Mouse (Mus musculus) lung, embryonic 15.5 days (tissue): ENCODE results near the gene Clcn6. TPM values are rescaled to one million over a fixed set of nuclear protein-coding genes. Genes with fewer than 3 reads are reported as not detected.

Experiments used
- ATAC-seq: fragments of 200-750 bp; cut with Nextera tagmentation; 2 replicates; pipeline ENCODE4 v1.8.0; 2017; ENCODE audit warnings: moderate number of reproducible peaks, borderline replicate concordance; ENCODE audit not compliant: low FRiP score, low TSS enrichment; ENCODE audit errors: extremely low read depth
- H3K27ac ChIP-seq: fragments of 300-500 bp; sonication (generic); 2 replicates; pipeline ENCODE4 v1.5.1; 2015; ENCODE audit warnings: moderate library complexity, mild to moderate bottlenecking, inconsistent platforms
- H3K27me3 ChIP-seq: fragments of 300-500 bp; sonication (generic); 2 replicates; pipeline ENCODE4 v1.6.1; 2015; ENCODE audit warnings: inconsistent platforms
- H3K36me3 ChIP-seq: fragments of 300-500 bp; sonication (generic); 2 replicates; pipeline ENCODE4 v1.6.1; 2015; ENCODE audit warnings: inconsistent platforms
- H3K4me1 ChIP-seq: fragments of 300-500 bp; sonication (generic); 2 replicates; pipeline ENCODE4 v1.6.1; 2015; ENCODE audit warnings: inconsistent platforms
- H3K4me2 ChIP-seq: fragments of 300-500 bp; sonication (generic); 2 replicates; pipeline ENCODE4 v1.6.1; 2015; ENCODE audit warnings: inconsistent platforms, mild to moderate bottlenecking, moderate library complexity
- H3K4me3 ChIP-seq: fragments of 300-500 bp; sonication (generic); 2 replicates; pipeline ENCODE4 v1.5.1; 2015; ENCODE audit warnings: mild to moderate bottlenecking, inconsistent platforms
- H3K9ac ChIP-seq: fragments of 300-500 bp; sonication (generic); 2 replicates; pipeline ENCODE4 v1.6.1; 2015; ENCODE audit warnings: inconsistent platforms
- H3K9me3 ChIP-seq: fragments of 300-500 bp; sonication (generic); 2 replicates; pipeline ENCODE4 v1.6.1; 2016; ENCODE audit warnings: inconsistent platforms
- WGBS: fragments of 180-500 bp; shearing (Covaris S2); methylation state at CpG from one replicate; pipeline ENCODE4 v1.1.7; 2015; 5-methylcytosine and 5-hydroxymethylcytosine counted together
- polyA plus RNA-seq: library from polyadenylated mRNA; unstranded; fragments of >200 nt; fragmentation: Nextera tagmentation; extraction: Ambion mirVana; gene quantifications from 2 replicates; pipeline ENCODE4 v1.2.1, GENCODE M21; 2015

Gene Clcn6
- polyA plus RNA-seq, 1 experiment from 2014 or later = 5.0 TPM

GRCm38 (mm10) chr4:148033858-148034410 lies 4.7 kb downstream of the Clcn6 start:
- H3K4me3 ChIP-seq = no peak overlapping the region
- 84% methylated on average over 7 of the region's 7 CpGs for WGBS
- no peak for ATAC-seq

GRCm38 (mm10) chr4:148030506-148030905 lies 8.1 kb downstream of the Clcn6 start:
- peaks cover 27% of the 10 kb centered on the region for H3K36me3 ChIP-seq
- H3K27me3 ChIP-seq = no peaks in the 10 kb centered on the region
- no peaks in the 10 kb centered on the region for H3K9me3 ChIP-seq
- H3K27ac ChIP-seq = no peak overlapping the region
- H3K4me1 ChIP-seq = no peaks in the 10 kb centered on the region
- no peak overlapping the region for H3K4me3 ChIP-seq
- no peak for ATAC-seq
- WGBS = 85% methylated on average over 5 of the region's 5 CpGs
- no peak overlapping the region for H3K4me2 ChIP-seq
- no peak overlapping the region for H3K9ac ChIP-seq

More at GRCm38 (mm10) chr4:148033858-148034410, 4.7 kb downstream of the Clcn6 start:
- no peak overlapping the region for H3K9ac ChIP-seq
- H3K9me3 ChIP-seq = no peaks in the 10 kb centered on the region
- H3K27me3 ChIP-seq = no peaks in the 10 kb centered on the region
- H3K4me1 ChIP-seq = peaks cover 9% of the 10 kb centered on the region
- no peak overlapping the region for H3K27ac ChIP-seq
- H3K4me2 ChIP-seq = no peak overlapping the region
- H3K36me3 ChIP-seq = peaks cover 10% of the 10 kb centered on the region; the same call in 1 of the 2 replicates

GRCm38 (mm10) chr4:148029297-148029696 lies 9.3 kb downstream of the Clcn6 start:
- H3K9me3 ChIP-seq = no peaks in the 10 kb centered on the region
- WGBS = 94% methylated on average over 7 of the region's 7 CpGs
- H3K36me3 ChIP-seq = peaks cover 35% of the 10 kb centered on the region
- H3K4me2 ChIP-seq = no peak overlapping the region
- no peaks in the 10 kb centered on the region for H3K4me1 ChIP-seq
- H3K27me3 ChIP-seq = no peaks in the 10 kb centered on the region
- no peak overlapping the region for H3K9ac ChIP-seq
- no peak overlapping the region for H3K4me3 ChIP-seq
- no peak overlapping the region for H3K27ac ChIP-seq
- no peak for ATAC-seq

GRCm38 (mm10) chr4:148024003-148024402 lies 14.6 kb downstream of the Clcn6 start:
- 81% methylated on average over 3 of the region's 3 CpGs for WGBS
- H3K27me3 ChIP-seq = no peaks in the 10 kb centered on the region
- H3K9me3 ChIP-seq = no peaks in the 10 kb centered on the region
- H3K4me1 ChIP-seq = no peaks in the 10 kb centered on the region
- no peak overlapping the region for H3K4me3 ChIP-seq
- no peak overlapping the region for H3K27ac ChIP-seq
- no peak for ATAC-seq
- H3K36me3 ChIP-seq = peaks cover 72% of the 10 kb centered on the region
- H3K9ac ChIP-seq = no peak overlapping the region
- H3K4me2 ChIP-seq = no peak overlapping the region

- Histone ChIP-seq H3K9me3 (no peaks in the 10 kb centered on the region), H3K27ac (no peak overlapping the region), H3K4me1 (no peaks in the 10 kb centered on the region), H3K9ac (no peak overlapping the region), H3K27me3 (no peaks in the 10 kb centered on the region), H3K4me3 (no peak overlapping the region), H3K36me3 (peaks cover 83% of the 10 kb centered on the region), H3K4me2 (no peak overlapping the region)
- ATAC-seq = no peak
- WGBS = 80% methylated on average over 2 of the region's 2 CpGs
These were observed 20.2 kb downstream of the Clcn6 start for GRCm38 (mm10) chr4:148018410-148018809.

GRCm38 (mm10) chr4:148016981-148017380 lies 21.6 kb downstream of the Clcn6 start:
- Histone ChIP-seq H3K27ac (no peak overlapping the region), H3K4me1 (no peaks in the 10 kb centered on the region), H3K27me3 (no peaks in the 10 kb centered on the region), H3K4me3 (no peak overlapping the region), H3K9ac (no peak overlapping the region), H3K9me3 (no peaks in the 10 kb centered on the region), H3K36me3 (peaks cover 82% of the 10 kb centered on the region), H3K4me2 (no peak overlapping the region)
- 79% methylated on average over 3 of the region's 3 CpGs for WGBS
- ATAC-seq = no peak

GRCm38 (mm10) chr4:148015418-148015817 lies 23.2 kb downstream of the Clcn6 start:
- Histone ChIP-seq H3K4me2 (no peak overlapping the region), H3K36me3 (peaks cover 83% of the 10 kb centered on the region), H3K9me3 (no peaks in the 10 kb centered on the region), H3K27me3 (no peaks in the 10 kb centered on the region), H3K27ac (no peak overlapping the region), H3K4me3 (no peak overlapping the region), H3K4me1 (no peaks in the 10 kb centered on the region), H3K9ac (no peak overlapping the region)
- no peak for ATAC-seq
- 78% methylated on average over 10 of the region's 10 CpGs for WGBS

GRCm38 (mm10) chr4:148012216-148012615 lies 26.4 kb downstream of the Clcn6 start:
- 91% methylated on average over 4 of the region's 4 CpGs for WGBS
- Histone ChIP-seq H3K9me3 (no peaks in the 10 kb centered on the region), H3K27me3 (no peaks in the 10 kb centered on the region), H3K4me3 (no peak overlapping the region), H3K36me3 (peaks cover 94% of the 10 kb centered on the region), H3K4me1 (no peaks in the 10 kb centered on the region), H3K4me2 (no peak overlapping the region), H3K27ac (no peak overlapping the region), H3K9ac (no peak overlapping the region)
- ATAC-seq = no peak

GRCm38 (mm10) chr4:148011332-148011731 lies 27.3 kb downstream of the Clcn6 start:
- Histone ChIP-seq H3K27me3 (no peaks in the 10 kb centered on the region), H3K9ac (no peak overlapping the region), H3K4me2 (no peak overlapping the region), H3K27ac (no peak overlapping the region), H3K9me3 (no peaks in the 10 kb centered on the region), H3K4me3 (no peak overlapping the region), H3K36me3 (peaks cover 95% of the 10 kb centered on the region), H3K4me1 (no peaks in the 10 kb centered on the region)
- 74% methylated on average over 3 of the region's 3 CpGs for WGBS
- ATAC-seq = no peak

GRCm38 (mm10) chr4:148009641-148010040 lies 29.0 kb downstream of the Clcn6 start:
- Histone ChIP-seq H3K4me3 (no peak overlapping the region), H3K9me3 (no peaks in the 10 kb centered on the region), H3K4me1 (no peaks in the 10 kb centered on the region), H3K36me3 (peaks cover 95% of the 10 kb centered on the region), H3K27ac (no peak overlapping the region), H3K27me3 (no peaks in the 10 kb centered on the region), H3K9ac (no peak overlapping the region), H3K4me2 (no peak overlapping the region)
- no peak for ATAC-seq
- WGBS = 83% methylated on average over 2 of the region's 2 CpGs

GRCm38 (mm10) chr4:148008412-148008811 lies 30.2 kb downstream of the Clcn6 start:
- no peak overlapping the region for H3K4me3 ChIP-seq
- H3K4me1 ChIP-seq = no peaks in the 10 kb centered on the region
- H3K9me3 ChIP-seq = no peaks in the 10 kb centered on the region
- no peak for ATAC-seq
- H3K27me3 ChIP-seq = no peaks in the 10 kb centered on the region
- no peak overlapping the region for H3K9ac ChIP-seq
- 77% methylated on average over 4 of the region's 4 CpGs for WGBS
- no peak overlapping the region for H3K27ac ChIP-seq
- H3K36me3 ChIP-seq = peaks cover 82% of the 10 kb centered on the region
- no peak overlapping the region for H3K4me2 ChIP-seq

- no peaks in the 10 kb centered on the region for H3K9me3 ChIP-seq
- no peak overlapping the region for H3K27ac ChIP-seq
- WGBS = 86% methylated on average over 7 of the region's 7 CpGs
- H3K9ac ChIP-seq = no peak overlapping the region
- no peaks in the 10 kb centered on the region for H3K27me3 ChIP-seq
- H3K36me3 ChIP-seq = peaks cover 44% of the 10 kb centered on the region
- no peak for ATAC-seq
- H3K4me2 ChIP-seq = no peak overlapping the region
- no peak overlapping the region for H3K4me3 ChIP-seq
- no peaks in the 10 kb centered on the region for H3K4me1 ChIP-seq
These were observed 34.3 kb downstream of the Clcn6 start for GRCm38 (mm10) chr4:148004361-148004760.

- ATAC-seq = no peak
- H3K27ac ChIP-seq = no peak overlapping the region
- 42% methylated on average over 8 of the region's 8 CpGs for WGBS
- H3K36me3 ChIP-seq = peaks cover 19% of the 10 kb centered on the region
- no peaks in the 10 kb centered on the region for H3K4me1 ChIP-seq
- no peaks in the 10 kb centered on the region for H3K27me3 ChIP-seq
- no peak overlapping the region for H3K9ac ChIP-seq
- H3K9me3 ChIP-seq = no peaks in the 10 kb centered on the region
- H3K4me3 ChIP-seq = no peak overlapping the region
- no peak overlapping the region for H3K4me2 ChIP-seq
These were observed 36.8 kb downstream of the Clcn6 start for GRCm38 (mm10) chr4:148001866-148002265.
